Mouse (Mus musculus) olfactory bulb, adult 2 months (tissue): Measurements from ENCODE around the gene Bpi. TPM values are rescaled to one million over a fixed set of nuclear protein-coding genes. Genes with fewer than 3 reads are reported as not detected.

Experiments used
- H3K27ac ChIP-seq: fragments of 200-500 bp; 2 replicates; pipeline ENCODE4 v1.5.1; 2012; ENCODE audit warnings: low read depth, low read length; ENCODE audit not compliant: insufficient read depth
- H3K4me1 ChIP-seq: fragments of 200-500 bp; 2 replicates; pipeline ENCODE4 v1.6.1; 2012; ENCODE audit warnings: low read length; ENCODE audit not compliant: control insufficient read depth, insufficient read depth
- H3K4me3 ChIP-seq: fragments of 200-500 bp; 2 replicates; pipeline ENCODE4 v1.5.1; 2012; ENCODE audit warnings: mild to moderate bottlenecking, low read depth, low read length, moderate library complexity; ENCODE audit not compliant: insufficient read depth
- CTCF ChIP-seq: fragments of 200-500 bp; IDR thresholded peaks from 2 replicates; pipeline ENCODE4 v1.5.1; 2012; ENCODE audit warnings: low read depth, mild to moderate bottlenecking, low read length, moderate library complexity; ENCODE audit not compliant: insufficient read depth
- POLR2A ChIP-seq: fragments of 200-500 bp; IDR thresholded peaks from 2 replicates; pipeline ENCODE4 v1.6.1; 2012; ENCODE audit warnings: mild to moderate bottlenecking, low read depth, low read length, moderate library complexity; ENCODE audit not compliant: insufficient read depth
- WGBS: fragments of 180-500 bp; shearing (Covaris S2); methylation state at CpG from one replicate; pipeline ENCODE4 v1.1.7; 2018; 5-methylcytosine and 5-hydroxymethylcytosine counted together
- polyA plus RNA-seq: library from polyadenylated mRNA; stranded (reverse); fragments of >200 nt; gene quantifications from 2 replicates; pipeline ENCODE4 v1.2.4, GENCODE M21; 2012; ENCODE audit warnings: low replicate concordance; ENCODE audit not compliant: missing spikeins, insufficient read depth, insufficient read length

Bpi gene
- not detected in 2 replicates for polyA plus RNA-seq

- Histone ChIP-seq H3K4me1 (no peaks in the 10 kb centered on the region), H3K4me3 (no peak within 1 kb of the TSS), H3K27ac (no peak within 1 kb of the TSS)
- WGBS, result 78% methylated on average over 18 of the region's 18 CpGs
- TF ChIP-seq CTCF (no peak), POLR2A (no peak)
Measured at GRCm38 (mm10) chr2:158258005-158258418, at the start of gene Bpi. Bpi (plus strand) TSS chr2:158258094.

GRCm38 (mm10) chr2:158209776-158210175 lies 48.1 kb upstream of the Bpi start:
- no peak for TF ChIP-seq POLR2A
- no peak for TF ChIP-seq CTCF
- H3K4me1 ChIP-seq, result peaks cover 2% of the 10 kb centered on the region; the same call in 1 of the 2 replicates
- no peak overlapping the region for H3K27ac ChIP-seq
- WGBS, result 74% methylated on average over 9 of the region's 9 CpGs
- no peak overlapping the region for H3K4me3 ChIP-seq

GRCm38 (mm10) chr2:158210503-158210902 lies 47.4 kb upstream of the Bpi start:
- 60% methylated on average over 4 of the region's 4 CpGs for WGBS
- peaks cover 2% of the 10 kb centered on the region; the same call in 1 of the 2 replicates for H3K4me1 ChIP-seq
- no peak overlapping the region for H3K27ac ChIP-seq
- no peak overlapping the region for H3K4me3 ChIP-seq
- TF ChIP-seq POLR2A (no peak), CTCF (no peak)

- Histone ChIP-seq H3K27ac (no peak overlapping the region), H3K4me1 (peaks cover 2% of the 10 kb centered on the region; the same call in 1 of the 2 replicates), H3K4me3 (no peak overlapping the region)
- TF ChIP-seq CTCF (no peak), POLR2A (no peak)
- WGBS, result 24% methylated on average over 10 of the region's 10 CpGs
Measured at GRCm38 (mm10) chr2:158210958-158211357, 46.9 kb upstream of the Bpi start.

- no peak for TF ChIP-seq POLR2A
- TF ChIP-seq CTCF, result no peak
- Histone ChIP-seq H3K4me1 (peaks cover 2% of the 10 kb centered on the region; the same call in 1 of the 2 replicates), H3K27ac (no peak overlapping the region), H3K4me3 (no peak overlapping the region)
- 80% methylated on average over 4 of the region's 4 CpGs for WGBS
Measured at GRCm38 (mm10) chr2:158211764-158212471, 46.0 kb upstream of the Bpi start.

- TF ChIP-seq POLR2A (no peak), CTCF (no peak)
- H3K27ac ChIP-seq, result no peak overlapping the region
- H3K4me1 ChIP-seq, result no peaks in the 10 kb centered on the region; the same call in 1 of the 2 replicates
- H3K4me3 ChIP-seq, result no peak overlapping the region
- 88% methylated on average over 9 of the region's 9 CpGs for WGBS
Measured at GRCm38 (mm10) chr2:158215283-158216117, 42.4 kb upstream of the Bpi start.

GRCm38 (mm10) chr2:158216510-158216909 lies 41.4 kb upstream of the Bpi start:
- no peak for TF ChIP-seq CTCF
- TF ChIP-seq POLR2A, result no peak
- H3K4me3 ChIP-seq, result no peak overlapping the region
- H3K27ac ChIP-seq, result no peak overlapping the region
- H3K4me1 ChIP-seq, result no peaks in the 10 kb centered on the region; the same call in 1 of the 2 replicates
- 78% methylated on average over 8 of the region's 8 CpGs for WGBS

- H3K27ac ChIP-seq, result no peak overlapping the region
- TF ChIP-seq CTCF, result no peak
- no peak for TF ChIP-seq POLR2A
- no peak overlapping the region for H3K4me3 ChIP-seq
- 90% methylated on average over 2 of the region's 2 CpGs for WGBS
- no peaks in the 10 kb centered on the region; the same call in 1 of the 2 replicates for H3K4me1 ChIP-seq
Measured at GRCm38 (mm10) chr2:158219562-158219961, 38.3 kb upstream of the Bpi start.
